Mouse (Mus musculus) hindbrain, embryonic 13.5 days (tissue): ENCODE measurements around the gene Srd5a3. TPM values are rescaled to one million over a fixed set of nuclear protein-coding genes. Genes with fewer than 3 reads are reported as not detected.

ENCODE experiments used
- ATAC-seq: fragments of 200-750 bp; cut with Nextera tagmentation; 2 replicates; pipeline ENCODE4 v1.8.0; 2017; ENCODE audit warnings: moderate TSS enrichment; ENCODE audit not compliant: low FRiP score
- H3K27ac ChIP-seq: fragments of 300-500 bp; sonication (generic); 2 replicates; pipeline ENCODE4 v1.5.1; 2015; ENCODE audit warnings: inconsistent platforms, mild to moderate bottlenecking, moderate library complexity
- H3K27me3 ChIP-seq: fragments of 300-500 bp; sonication (generic); 2 replicates; pipeline ENCODE4 v1.6.1; 2015; ENCODE audit warnings: mild to moderate bottlenecking, inconsistent platforms
- H3K36me3 ChIP-seq: fragments of 300-500 bp; sonication (generic); 2 replicates; pipeline ENCODE4 v1.6.1; 2015; ENCODE audit warnings: mild to moderate bottlenecking, inconsistent platforms
- H3K4me1 ChIP-seq: fragments of 300-500 bp; sonication (generic); replicated peaks from 2 replicates; pipeline ENCODE4 v1.6.1; 2015; ENCODE audit warnings: inconsistent platforms
- H3K4me2 ChIP-seq: fragments of 300-500 bp; sonication (generic); 2 replicates; pipeline ENCODE4 v1.6.1; 2015; ENCODE audit warnings: inconsistent platforms, mild to moderate bottlenecking, moderate library complexity
- H3K4me3 ChIP-seq: fragments of 300-500 bp; sonication (generic); 2 replicates; pipeline ENCODE4 v1.5.1; 2015; ENCODE audit warnings: mild to moderate bottlenecking, inconsistent platforms
- H3K9ac ChIP-seq: fragments of 300-500 bp; sonication (generic); 2 replicates; pipeline ENCODE4 v1.6.1; 2015; ENCODE audit warnings: mild to moderate bottlenecking, inconsistent platforms
- H3K9me3 ChIP-seq: fragments of 300-500 bp; sonication (generic); 2 replicates; pipeline ENCODE4 v1.6.1; 2016; ENCODE audit warnings: inconsistent platforms
- WGBS: fragments of 180-500 bp; shearing (Covaris S2); methylation state at CpG from one replicate; pipeline ENCODE4 v1.1.7; 2015; 5-methylcytosine and 5-hydroxymethylcytosine counted together
- polyA plus RNA-seq: library from polyadenylated mRNA; unstranded; fragments of >200 nt; fragmentation: Nextera tagmentation; extraction: Ambion mirVana; gene quantifications from 2 replicates; pipeline ENCODE4 v1.2.1, GENCODE M21; 2015

The Srd5a3 gene
- polyA plus RNA-seq, 1 experiment from 2014 or later, result 17.1 TPM

DNA sequence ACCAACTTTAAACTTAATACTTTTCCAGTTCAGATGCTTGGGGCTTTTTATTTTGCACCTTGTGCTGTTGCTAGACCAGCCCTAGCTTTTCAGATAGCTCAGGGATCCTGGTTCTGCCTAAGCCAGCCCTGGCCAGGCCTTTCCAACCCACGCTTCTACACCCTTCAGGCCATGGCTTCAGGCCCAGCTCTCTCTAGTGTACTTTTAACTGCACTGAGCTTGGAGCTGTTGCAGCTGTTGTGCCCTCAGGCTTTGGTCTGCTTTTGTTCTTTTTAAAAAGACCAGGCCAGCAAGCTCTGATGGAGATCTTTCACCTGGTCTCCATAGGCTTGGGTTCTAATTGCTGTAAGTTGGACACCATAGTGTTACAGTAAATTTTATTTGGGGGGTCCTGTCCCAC lies 4.4 kb upstream of the Srd5a3 start:
- no peak for ATAC-seq
- no peaks in the 10 kb centered on the region for H3K9me3 ChIP-seq
- H3K4me1 ChIP-seq, result peaks cover 8% of the 10 kb centered on the region
- no peak overlapping the region for H3K4me2 ChIP-seq
- 74% methylated on average over 1 of the region's 1 CpGs for WGBS
- no peak overlapping the region for H3K27ac ChIP-seq
- no peak overlapping the region for H3K4me3 ChIP-seq
- H3K9ac ChIP-seq, result no peak overlapping the region
- no peaks in the 10 kb centered on the region for H3K27me3 ChIP-seq
- H3K36me3 ChIP-seq, result no peaks in the 10 kb centered on the region

GRCm38 (mm10) chr5:76136271-76136670 lies 3.8 kb upstream of the Srd5a3 start:
- no peaks in the 10 kb centered on the region for H3K9me3 ChIP-seq
- WGBS, result 93% methylated on average over 3 of the region's 3 CpGs
- peaks cover 11% of the 10 kb centered on the region for H3K4me1 ChIP-seq
- H3K27me3 ChIP-seq, result no peaks in the 10 kb centered on the region
- no peaks in the 10 kb centered on the region for H3K36me3 ChIP-seq
- H3K9ac ChIP-seq, result no peak overlapping the region
- H3K4me2 ChIP-seq, result no peak overlapping the region
- H3K27ac ChIP-seq, result no peak overlapping the region
- no peak overlapping the region for H3K4me3 ChIP-seq
- ATAC-seq, result no peak

GRCm38 (mm10) chr5:76137586-76137985 lies 2.5 kb upstream of the Srd5a3 start:
- H3K4me2 ChIP-seq, result no peak overlapping the region
- no peak for ATAC-seq
- no peaks in the 10 kb centered on the region for H3K27me3 ChIP-seq
- no peak overlapping the region for H3K9ac ChIP-seq
- H3K27ac ChIP-seq, result no peak overlapping the region
- H3K4me1 ChIP-seq, result peaks cover 13% of the 10 kb centered on the region
- H3K9me3 ChIP-seq, result no peaks in the 10 kb centered on the region
- WGBS, result 96% methylated on average over 1 of the region's 1 CpGs
- H3K36me3 ChIP-seq, result no peaks in the 10 kb centered on the region
- H3K4me3 ChIP-seq, result no peak overlapping the region

DNA sequence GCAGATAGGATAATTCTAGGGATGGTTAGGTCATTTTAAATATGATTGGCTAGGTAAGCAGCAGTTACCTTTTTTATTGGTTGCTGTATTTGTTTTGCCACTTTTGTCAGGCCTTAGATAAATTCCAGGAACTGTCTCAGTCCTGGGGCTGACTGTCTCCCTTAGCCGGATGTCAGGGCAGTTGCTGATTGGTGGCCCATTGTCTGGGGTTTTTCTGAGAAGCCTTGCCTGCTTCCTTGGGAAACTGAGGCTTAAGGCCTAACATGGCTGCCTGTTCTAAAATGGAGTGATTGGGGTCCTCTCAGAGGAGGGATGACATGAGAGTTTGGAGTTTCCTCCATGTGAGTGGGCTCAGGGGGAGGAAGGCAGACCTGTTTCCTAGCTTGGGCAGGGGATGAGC lies 2.0 kb upstream of the Srd5a3 start:
- WGBS, result 63% methylated on average over 1 of the region's 1 CpGs
- Histone ChIP-seq H3K9ac (no peak overlapping the region), H3K9me3 (no peaks in the 10 kb centered on the region), H3K36me3 (no peaks in the 10 kb centered on the region), H3K4me1 (peaks cover 13% of the 10 kb centered on the region), H3K27me3 (no peaks in the 10 kb centered on the region), H3K4me3 (no peak overlapping the region), H3K4me2 (no peak overlapping the region), H3K27ac (no peak overlapping the region)
- ATAC-seq, result no peak

DNA sequence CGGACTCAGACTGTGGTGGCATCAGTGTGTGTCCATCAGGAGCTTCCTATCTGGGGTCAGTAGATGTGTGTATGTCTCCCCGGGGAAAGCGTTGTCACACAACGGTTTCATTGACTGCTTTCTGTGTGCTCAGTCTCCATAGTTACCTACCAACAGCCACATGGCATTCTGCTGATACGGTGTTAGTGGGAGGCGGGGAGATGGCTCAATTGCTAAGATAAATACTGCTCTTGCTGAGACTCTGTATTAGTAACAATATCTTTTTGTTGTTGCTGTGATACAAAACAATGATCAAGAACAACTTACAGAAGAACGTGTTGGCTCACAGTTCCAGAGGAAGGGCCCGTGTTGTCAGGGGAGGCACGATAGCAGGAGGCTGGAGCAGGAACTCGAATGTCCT lies 1.6 kb upstream of the Srd5a3 start:
- ATAC-seq, result no peak
- 17% methylated on average over 10 of the region's 10 CpGs for WGBS
- no peak overlapping the region for H3K27ac ChIP-seq
- H3K9me3 ChIP-seq, result no peaks in the 10 kb centered on the region
- no peak overlapping the region for H3K9ac ChIP-seq
- no peak overlapping the region for H3K4me2 ChIP-seq
- H3K27me3 ChIP-seq, result no peaks in the 10 kb centered on the region
- no peaks in the 10 kb centered on the region for H3K36me3 ChIP-seq
- peaks cover 13% of the 10 kb centered on the region for H3K4me1 ChIP-seq
- no peak overlapping the region for H3K4me3 ChIP-seq

GRCm38 (mm10) chr5:76139171-76139671 lies 850 bp upstream of the Srd5a3 start:
- H3K4me3 ChIP-seq, result peak overlapping the region; percentile 66
- 40% methylated on average over 7 of the region's 7 CpGs for WGBS

DNA sequence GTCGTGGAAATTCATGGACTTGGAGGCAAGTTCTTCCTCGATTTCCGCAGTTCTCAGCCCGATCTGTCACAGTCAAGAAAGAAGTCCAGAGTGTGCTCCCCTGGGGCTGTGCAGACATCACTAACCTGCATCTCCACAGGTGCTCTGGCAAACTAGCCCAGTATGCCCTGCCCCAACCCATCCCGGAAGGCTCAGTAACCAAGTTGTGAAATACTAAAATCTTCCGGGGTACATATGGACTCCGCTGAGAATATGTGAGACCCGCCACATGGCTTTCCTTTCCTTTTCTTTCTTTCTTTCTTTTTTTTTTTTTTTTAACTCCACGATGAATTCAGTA lies 627 bp downstream of the Srd5a3 start:
- H3K4me3 ChIP-seq, result peak overlapping the region; percentile 66
- peaks cover 13% of the 10 kb centered on the region for H3K4me1 ChIP-seq
- peak overlapping the region; percentile 93 for H3K27ac ChIP-seq
- H3K9ac ChIP-seq, result peak overlapping the region; percentile 85
- H3K36me3 ChIP-seq, result no peaks in the 10 kb centered on the region
- H3K27me3 ChIP-seq, result no peaks in the 10 kb centered on the region
- H3K4me2 ChIP-seq, result peak overlapping the region; percentile 78
- ATAC-seq, result peak; percentile 62
- 9% methylated on average over 9 of the region's 9 CpGs for WGBS
- no peaks in the 10 kb centered on the region for H3K9me3 ChIP-seq

More at GRCm38 (mm10) chr5:76139171-76139671, 850 bp upstream of the Srd5a3 start:
- Histone ChIP-seq H3K4me2 (peak overlapping the region; percentile 78), H3K36me3 (no peaks in the 10 kb centered on the region), H3K9me3 (no peaks in the 10 kb centered on the region), H3K9ac (no peak overlapping the region), H3K4me1 (peaks cover 13% of the 10 kb centered on the region), H3K27ac (no peak overlapping the region), H3K27me3 (no peaks in the 10 kb centered on the region)
- ATAC-seq, result no peak

DNA sequence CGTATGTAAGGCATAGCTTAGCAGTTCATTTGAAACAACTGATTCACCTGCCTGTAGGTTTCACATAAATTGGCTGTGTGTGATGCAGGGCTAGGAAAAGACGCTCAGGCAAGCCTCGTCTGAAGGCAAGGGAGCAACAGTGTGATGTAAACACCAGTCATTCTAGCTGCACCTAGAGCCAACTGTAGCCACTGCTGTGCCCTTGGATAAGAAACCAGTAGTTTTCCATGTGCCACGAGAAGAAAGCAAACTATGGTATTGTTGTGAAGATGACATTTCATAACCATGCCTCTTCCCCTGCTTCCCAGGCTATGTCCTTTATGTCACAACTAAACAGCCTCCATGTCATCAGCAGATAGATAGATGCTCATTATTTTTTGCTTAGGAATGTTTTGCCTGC lies 3.3 kb downstream of the Srd5a3 start:
- Histone ChIP-seq H3K27ac (no peak overlapping the region), H3K9ac (no peak overlapping the region), H3K4me1 (peaks cover 13% of the 10 kb centered on the region), H3K9me3 (no peaks in the 10 kb centered on the region), H3K27me3 (no peaks in the 10 kb centered on the region), H3K36me3 (no peaks in the 10 kb centered on the region; the same call in 1 of the 2 replicates), H3K4me2 (no peak overlapping the region), H3K4me3 (no peak overlapping the region)
- ATAC-seq, result no peak
- WGBS, result 90% methylated on average over 4 of the region's 4 CpGs

DNA sequence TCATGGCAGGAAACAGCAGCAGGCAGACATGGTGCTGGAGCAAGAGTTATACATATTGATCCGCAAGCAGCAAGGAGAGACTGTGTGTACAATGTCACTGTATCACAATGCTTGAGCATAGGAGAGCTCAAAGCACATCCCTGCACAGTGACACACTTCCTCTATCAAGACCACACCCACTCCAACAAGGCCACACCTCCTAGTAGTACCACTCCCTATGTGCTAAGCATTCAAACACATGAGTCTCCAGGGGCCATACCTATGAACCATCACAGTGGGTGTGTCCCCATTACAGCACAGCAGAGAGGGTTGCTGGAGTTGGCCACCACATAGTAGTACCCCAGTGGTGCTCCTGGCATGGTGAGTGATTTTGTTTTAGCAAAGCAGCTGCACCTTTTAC lies 6.3 kb downstream of the Srd5a3 start:
- peaks cover under 1% of the 10 kb centered on the region; the same call in 1 of the 2 replicates for H3K4me1 ChIP-seq
- 97% methylated on average over 1 of the region's 1 CpGs for WGBS
- ATAC-seq, result no peak

GRCm38 (mm10) chr5:76149436-76149835 lies 9.4 kb downstream of the Srd5a3 start:
- no peaks in the 10 kb centered on the region for H3K4me1 ChIP-seq
- H3K9me3 ChIP-seq, result no peaks in the 10 kb centered on the region
- no peak for ATAC-seq
- H3K27ac ChIP-seq, result no peak overlapping the region
- no peak overlapping the region for H3K9ac ChIP-seq
- H3K4me3 ChIP-seq, result no peak overlapping the region
- H3K4me2 ChIP-seq, result no peak overlapping the region
- 93% methylated on average over 6 of the region's 6 CpGs for WGBS
- H3K27me3 ChIP-seq, result no peaks in the 10 kb centered on the region
- H3K36me3 ChIP-seq, result peaks cover 36% of the 10 kb centered on the region

More for the DNA sequence above, 6.3 kb downstream of the Srd5a3 start:
- Histone ChIP-seq H3K27ac (no peak overlapping the region), H3K36me3 (peaks cover 20% of the 10 kb centered on the region), H3K9me3 (no peaks in the 10 kb centered on the region), H3K4me2 (no peak overlapping the region), H3K4me3 (no peak overlapping the region), H3K27me3 (no peaks in the 10 kb centered on the region), H3K9ac (no peak overlapping the region)

DNA sequence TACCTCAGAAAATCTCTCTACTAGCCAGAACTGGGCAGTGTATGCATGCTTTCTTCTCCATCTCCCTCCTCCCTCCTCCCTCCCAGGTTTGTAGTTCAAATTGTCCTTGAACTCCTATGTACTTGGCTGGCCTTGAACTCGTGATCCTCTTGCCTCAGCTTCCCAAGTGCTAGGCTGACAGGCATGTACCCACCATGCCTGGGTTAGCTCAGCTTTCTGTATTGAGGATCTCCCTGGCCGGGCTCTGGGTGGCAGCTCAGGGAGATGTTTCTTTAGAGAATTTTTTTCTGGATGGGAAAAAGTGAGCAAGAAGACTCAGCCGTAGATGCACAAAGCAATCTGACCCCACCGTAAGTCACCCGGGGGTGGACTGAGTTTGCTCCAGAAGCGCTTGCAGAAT lies 12.9 kb downstream of the Srd5a3 start:
- Histone ChIP-seq H3K4me1 (no peaks in the 10 kb centered on the region), H3K9me3 (no peaks in the 10 kb centered on the region), H3K27ac (no peak overlapping the region), H3K4me2 (no peak overlapping the region), H3K27me3 (no peaks in the 10 kb centered on the region), H3K4me3 (no peak overlapping the region), H3K36me3 (peaks cover 55% of the 10 kb centered on the region), H3K9ac (no peak overlapping the region)
- ATAC-seq, result no peak
- WGBS, result 92% methylated on average over 6 of the region's 6 CpGs

DNA sequence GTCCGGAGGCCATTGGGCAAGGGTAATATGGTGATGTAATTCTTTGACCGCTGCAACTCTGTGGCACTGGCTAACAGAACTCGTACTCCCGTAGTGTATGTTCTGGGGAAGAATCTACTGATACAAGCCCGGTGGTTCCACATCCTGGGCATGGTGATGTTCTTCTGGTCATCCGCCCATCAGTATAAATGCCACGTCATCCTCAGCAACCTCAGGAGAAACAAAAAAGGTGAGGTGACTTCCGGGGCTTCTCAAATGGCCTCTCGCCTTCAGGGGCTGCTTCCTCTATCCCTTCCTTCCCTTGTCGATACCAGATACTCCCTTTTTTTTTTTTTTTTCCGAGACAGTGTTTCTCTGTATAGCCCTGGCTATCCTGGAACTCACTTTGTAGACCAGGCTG lies 13.4 kb downstream of the Srd5a3 start:
- 94% methylated on average over 11 of the region's 11 CpGs for WGBS
- Histone ChIP-seq H3K9me3 (no peaks in the 10 kb centered on the region), H3K9ac (no peak overlapping the region), H3K27ac (no peak overlapping the region), H3K4me3 (no peak overlapping the region), H3K4me2 (no peak overlapping the region), H3K36me3 (peaks cover 55% of the 10 kb centered on the region), H3K27me3 (no peaks in the 10 kb centered on the region), H3K4me1 (no peaks in the 10 kb centered on the region)
- no peak for ATAC-seq

- H3K4me2 ChIP-seq, result no peak overlapping the region
- 95% methylated on average over 21 of the region's 21 CpGs for WGBS
- ATAC-seq, result no peak
Observed at GRCm38 (mm10) chr5:76154434-76155165, 14.5 kb downstream of the Srd5a3 start.

More at GRCm38 (mm10) chr5:76154434-76155165, 14.5 kb downstream of the Srd5a3 start:
- Histone ChIP-seq H3K9me3 (no peaks in the 10 kb centered on the region), H3K4me3 (no peak overlapping the region), H3K36me3 (peaks cover 51% of the 10 kb centered on the region), H3K27ac (no peak overlapping the region), H3K9ac (no peak overlapping the region), H3K27me3 (no peaks in the 10 kb centered on the region), H3K4me1 (no peaks in the 10 kb centered on the region)
